Mouse (Mus musculus): Measurements from ENCODE around the gene Efcc1.

- TF ChIP-seq CTCF (IDR thresholded peaks at IDR 0.05; ENCODE audit: low read depth, low read length) (no peak), GATA1 (IDR thresholded peaks at IDR 0.05; ENCODE audit: borderline replicate concordance, low read length) (no peak), POLR2AphosphoS5 (IDR thresholded peaks at IDR 0.05; ENCODE audit: insufficient replicate concordance, low read depth, low read length) (no peak)
Observed at GRCm38 (mm10) chr6:87748078-87748477, 17.4 kb downstream of the Efcc1 start.
